Mouse (Mus musculus) lung, adult 18-20 months (tissue): ENCODE data around the gene Rpl10-ps3.

ENCODE experiments used
- DNase-seq, 2 experiments: peaks; one replicate each; pipeline ENCODE4 v3.0.0; 2022; ENCODE audit warnings: mixed read lengths in 2 of 2

Rpl10-ps3 gene

GRCm38 (mm10) chr9:50305666-50306402 lies 38.9 kb downstream of the Rpl10-ps3 start:
- DNase-seq = no peak

GRCm38 (mm10) chr9:50305046-50305445 lies 39.7 kb downstream of the Rpl10-ps3 start:
- no peak for DNase-seq

GRCm38 (mm10) chr9:50304004-50304403 lies 40.8 kb downstream of the Rpl10-ps3 start:
- DNase-seq = no peak

DNA sequence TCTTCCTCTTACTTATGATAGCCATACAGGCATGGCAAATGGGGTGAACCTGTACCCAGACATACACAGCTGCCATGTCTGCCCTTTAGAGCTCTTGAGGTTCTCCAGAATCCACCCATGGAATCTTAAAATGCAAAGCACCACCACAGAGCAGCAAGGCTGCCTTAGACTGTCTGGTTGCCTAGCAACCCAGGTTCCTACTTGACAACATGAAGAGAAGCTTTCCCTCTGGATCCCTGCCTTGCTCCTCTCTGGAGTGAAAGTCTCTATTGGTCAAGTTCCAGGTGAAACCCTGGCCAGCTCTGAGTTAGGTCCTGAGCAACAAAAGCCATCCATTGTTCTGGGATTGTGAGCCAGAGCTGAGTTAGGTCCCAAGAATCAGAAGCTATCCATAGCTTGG lies 43.0 kb downstream of the Rpl10-ps3 start:
- DNase-seq = no peak

- no peak for DNase-seq
Measured at GRCm38 (mm10) chr9:50298389-50298788, 46.4 kb downstream of the Rpl10-ps3 start.
